Mouse (Mus musculus) bone marrow macrophage, adult 2 months (primary cell): Measurements from ENCODE around the gene Chmp2a. TPM values are rescaled to one million over a fixed set of nuclear protein-coding genes. Genes with fewer than 3 reads are reported as not detected.

ENCODE experiments used
- H3K27ac ChIP-seq: 2 replicates; pipeline ENCODE4 v1.5.1; 2012; ENCODE audit warnings: low read depth, low read length; ENCODE audit not compliant: insufficient read depth
- H3K4me1 ChIP-seq: 2 replicates; pipeline ENCODE4 v1.6.1; 2012; ENCODE audit warnings: low read length; ENCODE audit not compliant: control insufficient read depth, insufficient read depth
- H3K4me3 ChIP-seq: 2 replicates; pipeline ENCODE4 v1.5.1; 2012; ENCODE audit warnings: mild to moderate bottlenecking, low read length, moderate library complexity; ENCODE audit not compliant: insufficient read depth
- CTCF ChIP-seq: IDR thresholded peaks from 2 replicates; pipeline ENCODE4 v1.5.1; 2012; ENCODE audit warnings: low read depth, mild to moderate bottlenecking, low read length, moderate library complexity
- POLR2A ChIP-seq: IDR thresholded peaks from 2 replicates; pipeline ENCODE4 v1.6.1; 2012; ENCODE audit warnings: mild to moderate bottlenecking, low read depth, low read length, borderline replicate concordance
- polyA plus RNA-seq: library from polyadenylated mRNA; stranded (reverse); fragments of >200 nt; gene quantifications from 2 replicates; pipeline ENCODE4 v1.2.4, GENCODE M21; 2012; ENCODE audit not compliant: missing spikeins, insufficient read depth, insufficient read length

Chmp2a gene
- polyA plus RNA-seq, 1 experiment: 167 TPM

- Histone ChIP-seq H3K4me1 (peaks cover 13% of the 10 kb centered on the region), H3K4me3 (peak overlapping the region; percentile 24; the same call in 1 of the 2 replicates), H3K27ac (no peak overlapping the region)
- TF ChIP-seq POLR2A (no peak), CTCF (no peak)
Measured at GRCm38 (mm10) chr7:13044254-13044625, 9.6 kb upstream of the Chmp2a start.

GRCm38 (mm10) chr7:13043445-13044253 lies 9.0 kb upstream of the Chmp2a start:
- H3K4me3 ChIP-seq: peak overlapping the region; percentile 24

GRCm38 (mm10) chr7:13043120-13043444 lies 8.5 kb upstream of the Chmp2a start:
- no peak overlapping the region for H3K4me3 ChIP-seq
- no peak overlapping the region for H3K27ac ChIP-seq
- TF ChIP-seq POLR2A (no peak), CTCF (no peak)
- peaks cover 17% of the 10 kb centered on the region for H3K4me1 ChIP-seq

More at GRCm38 (mm10) chr7:13043445-13044253, 9.0 kb upstream of the Chmp2a start:
- Histone ChIP-seq H3K27ac (no peak overlapping the region), H3K4me1 (peaks cover 17% of the 10 kb centered on the region)
- no peak for TF ChIP-seq CTCF
- TF ChIP-seq POLR2A: no peak

GRCm38 (mm10) chr7:13042511-13042910 lies 7.9 kb upstream of the Chmp2a start:
- TF ChIP-seq CTCF: no peak
- no peak for TF ChIP-seq POLR2A
- Histone ChIP-seq H3K27ac (no peak overlapping the region), H3K4me1 (peaks cover 17% of the 10 kb centered on the region), H3K4me3 (no peak overlapping the region)

- TF ChIP-seq CTCF (no peak), POLR2A (no peak)
- Histone ChIP-seq H3K27ac (no peak overlapping the region), H3K4me1 (peaks cover 19% of the 10 kb centered on the region)
Measured at GRCm38 (mm10) chr7:13041256-13041655, 6.6 kb upstream of the Chmp2a start.

GRCm38 (mm10) chr7:13039181-13039580 lies 4.6 kb upstream of the Chmp2a start:
- H3K27ac ChIP-seq: peak overlapping the region; percentile 97
- peak overlapping the region; percentile 95 for H3K4me3 ChIP-seq
- peaks cover 22% of the 10 kb centered on the region for H3K4me1 ChIP-seq
- TF ChIP-seq CTCF: no peak
- TF ChIP-seq POLR2A: no peak

More at GRCm38 (mm10) chr7:13041256-13041655, 6.6 kb upstream of the Chmp2a start:
- H3K4me3 ChIP-seq: no peak overlapping the region

GRCm38 (mm10) chr7:13038621-13039169 lies 4.1 kb upstream of the Chmp2a start:
- Histone ChIP-seq H3K4me1 (peaks cover 22% of the 10 kb centered on the region), H3K4me3 (peak overlapping the region; percentile 95), H3K27ac (peak overlapping the region; percentile 97)
- TF ChIP-seq POLR2A (0 out of 2 replicates have a peak, but pooled peaks have one; percentile 27), CTCF (no peak)

GRCm38 (mm10) chr7:13037901-13038555 lies 3.4 kb upstream of the Chmp2a start, which contains the start of gene Ube2m:
TSS of gene Ube2m (minus strand) at chr7:13038275.
- H3K4me1 ChIP-seq: peaks cover 26% of the 10 kb centered on the region
- TF ChIP-seq POLR2A (no peak), CTCF (no peak)
- H3K4me3 ChIP-seq: peak within 1 kb of the TSS; percentile 95
- peak within 1 kb of the TSS; percentile 97 for H3K27ac ChIP-seq

- peak overlapping the region; percentile 97 for H3K27ac ChIP-seq
- peaks cover 26% of the 10 kb centered on the region for H3K4me1 ChIP-seq
- H3K4me3 ChIP-seq: peak overlapping the region; percentile 95
- TF ChIP-seq CTCF: no peak
- TF ChIP-seq POLR2A: no peak
Measured at GRCm38 (mm10) chr7:13037366-13037765, 2.8 kb upstream of the Chmp2a start.
